Mouse (Mus musculus) heart, postnatal 14 days (tissue): ENCODE measurements around the gene Fdx1l. TPM values are rescaled to one million over a fixed set of nuclear protein-coding genes. Genes with fewer than 3 reads are reported as not detected.

Experiments used
- DNase-seq, 2 experiments: peaks; one replicate each; pipeline ENCODE4 v3.0.0; 2021 to 2022
- intact Hi-C: fragments of 180-260 bp; cut with DNase I; formaldehyde crosslinking; loops from one replicate; pipeline ENCODE4 v1.15.1; 2025
- long read RNA-seq, 2 experiments: library from polyadenylated mRNA; stranded (forward); transcript quantifications; one replicate each; pipeline ENCODE4 v2.0.0; 2021
- total RNA-seq, 2 experiments: library from RNA; stranded (reverse); gene quantifications; 2 replicates each; pipeline ENCODE4 v1.2.3; 2021

The Fdx1l gene
- 10 to 100 TPM; 25.4 to 26.8 TPM for total RNA-seq
- long read RNA-seq, experiment 1, transcript Fdx1l-203 (4 exons, 681 nt), result minor isoform, 12 of 39 reads
- long read RNA-seq, experiment 1, transcript Fdx1l-205 (4 exons, 951 nt), result minor isoform, 5 of 39 reads
- long read RNA-seq, experiment 1, transcript Fdx1l-201 (5 exons, 812 nt), result major isoform, 17 of 39 reads
- long read RNA-seq, experiment 1, partial matches to known transcripts, result 0 of 39 reads
- long read RNA-seq, experiment 1, other reads (novel, unspliced or antisense), result 2 of 39 reads
- long read RNA-seq, experiment 2, transcript Fdx1l-203 (4 exons, 681 nt), result minor isoform, 5 of 20 reads
- long read RNA-seq, experiment 2, transcript Fdx1l-201 (5 exons, 812 nt), result major isoform, 10 of 20 reads
- long read RNA-seq, experiment 2, partial matches to known transcripts, result 0 of 20 reads
- long read RNA-seq, experiment 2, other reads (novel, unspliced or antisense), result 0 of 20 reads

- peak; percentile 87 to 91 for DNase-seq
- intact Hi-C loops, result loop anchor here (2.0 kb wide), 1 partner anchor 36 kb away; no protein-coding TSS in a partner anchor
Observed at GRCm38 (mm10) chr9:21073044-21073840, at the start of gene Fdx1l, which contains the start of gene Gm49373. Fdx1l (minus strand) TSS chr9:21073614. Gm49373 (minus strand) TSS chr9:21073096.

- intact Hi-C loops, result no loop called here
- DNase-seq, result no peak
Observed at GRCm38 (mm10) chr9:21121483-21121882, 48.1 kb upstream of the Fdx1l start.

- DNase-seq, result no peak
- intact Hi-C loops, result no loop called here
Observed at GRCm38 (mm10) chr9:21117073-21117472, 43.7 kb upstream of the Fdx1l start.

- no peak for DNase-seq
- intact Hi-C loops, result no loop called here
Observed at GRCm38 (mm10) chr9:21115105-21115504, 41.7 kb upstream of the Fdx1l start.

- intact Hi-C loops, result no loop called here
Observed at GRCm38 (mm10) chr9:21114190-21114589, 40.8 kb upstream of the Fdx1l start.

GRCm38 (mm10) chr9:21113751-21114150 lies 40.3 kb upstream of the Fdx1l start:
- DNase-seq, result no peak
- intact Hi-C loops, result no loop called here

More at GRCm38 (mm10) chr9:21114190-21114589, 40.8 kb upstream of the Fdx1l start:
- no peak for DNase-seq

GRCm38 (mm10) chr9:21107607-21108237 lies 34.3 kb upstream of the Fdx1l start:
- intact Hi-C loops, result no loop called here
- DNase-seq, result no peak

- intact Hi-C loops, result no loop called here
- DNase-seq, result no peak
Observed at GRCm38 (mm10) chr9:21105760-21106564, 32.5 kb upstream of the Fdx1l start.

- intact Hi-C loops, result no loop called here
- DNase-seq, result no peak
Observed at GRCm38 (mm10) chr9:21104814-21105213, 31.4 kb upstream of the Fdx1l start.

GRCm38 (mm10) chr9:21102076-21102475 lies 28.7 kb upstream of the Fdx1l start:
- intact Hi-C loops, result no loop called here
- no peak for DNase-seq

GRCm38 (mm10) chr9:21100447-21101161 lies 27.2 kb upstream of the Fdx1l start:
- intact Hi-C loops, result no loop called here
- DNase-seq, result no peak

GRCm38 (mm10) chr9:21097793-21098192 lies 24.4 kb upstream of the Fdx1l start:
- no peak for DNase-seq
- intact Hi-C loops, result no loop called here

GRCm38 (mm10) chr9:21095958-21096357 lies 22.5 kb upstream of the Fdx1l start:
- DNase-seq, result no peak
- intact Hi-C loops, result no loop called here

- DNase-seq, result no peak
- intact Hi-C loops, result loop anchor here (5.0 kb wide), 2 partner anchors 39 to 61 kb away; partner anchors contain the start of genes Icam5 and Tyk2
Observed at GRCm38 (mm10) chr9:21093423-21093822, 20.0 kb upstream of the Fdx1l start.

GRCm38 (mm10) chr9:21091707-21092320 lies 18.4 kb upstream of the Fdx1l start, which contains the start of the genes Gm38431 and Raver1:
Gm38431 (minus strand) TSS chr9:21091997.
Raver1 (minus strand) TSS chr9:21092008.
- peak; percentile 95 to 96 for DNase-seq
- intact Hi-C loops, result loop anchor here (5.0 kb wide), 2 partner anchors 40 to 60 kb away; partner anchors contain the start of genes Icam5 and Tyk2

- no peak for DNase-seq
- intact Hi-C loops, result loop anchor here (5.0 kb wide), 2 partner anchors 41 to 59 kb away; partner anchors contain the start of genes Icam5 and Tyk2
Observed at GRCm38 (mm10) chr9:21090972-21091706, 17.7 kb upstream of the Fdx1l start.

GRCm38 (mm10) chr9:21090537-21090936 lies 17.1 kb upstream of the Fdx1l start:
- no peak for DNase-seq
- intact Hi-C loops, result loop anchor here (5.0 kb wide), 2 partner anchors 42 to 58 kb away; partner anchors contain the start of genes Icam5 and Tyk2

- intact Hi-C loops, result no loop called here
Observed at GRCm38 (mm10) chr9:21083324-21083723, 9.9 kb upstream of the Fdx1l start.

More at GRCm38 (mm10) chr9:21083324-21083723, 9.9 kb upstream of the Fdx1l start:
- no peak for DNase-seq
